ENCODE assay signal across 9 mouse cellular contexts in genomic region chr11:101679907-101680306, GRCm38 (mm10). TPM values are rescaled to one million over a fixed set of nuclear protein-coding genes. Genes with fewer than 3 reads are reported as not detected.
DNase-seq lines count a peak whose midpoint lies in the region; ATAC-seq lines count a peak whose summit lies in the region.
"Had no signal": no experiment of that assay in that cellular context is flagged by ENCODE, and none has a peak within 500 bp of the region (broad histone marks: within the 10 kb centered on the region; RNA-seq: fewer than 3 reads in every experiment).

No protein-coding gene starts in this region.

- no peaks in the 10 kb centered on the region for H3K36me3 ChIP-seq in midbrain, embryonic 12.5 days
- no peaks in the 10 kb centered on the region for H3K36me3 ChIP-seq in midbrain, embryonic 13.5 days
- H3K36me3 ChIP-seq: limb, embryonic 15.5 days had no signal

- H3K27ac ChIP-seq in midbrain, embryonic 12.5 days (replicated peaks): peak overlapping the region; percentile 25; the same call in 1 of the 2 replicates
- no peak overlapping the region for H3K27ac ChIP-seq in midbrain, embryonic 13.5 days
- H3K27ac ChIP-seq: limb, embryonic 15.5 days had no signal

- no peak for ATAC-seq in midbrain, embryonic 12.5 days (ENCODE audit: low FRiP score, low read depth)
- no peak for ATAC-seq in midbrain, embryonic 13.5 days
- ATAC-seq in frontal cortex, adult (ENCODE audit: low TSS enrichment): no peak

- peaks cover 9% of the 10 kb centered on the region; the same call in 1 of the 2 replicates for H3K4me1 ChIP-seq in midbrain, embryonic 12.5 days
- peaks cover 9% of the 10 kb centered on the region for H3K4me1 ChIP-seq in midbrain, embryonic 13.5 days (replicated peaks)

- DNase-seq in adrenal gland, postnatal 14 days: peak; percentile 34
- no peak for DNase-seq in adrenal gland, adult 8-10 months
- peak; percentile 44 for DNase-seq in kidney, postnatal 10 days
- no peak for DNase-seq in right cerebral cortex, adult 2 months (ENCODE audit: low spot score in 2 of 2)
- DNase-seq in embryo, embryonic 10.5 days (ENCODE audit: low spot score): no peak

- no peaks in the 10 kb centered on the region for H3K27me3 ChIP-seq in midbrain, embryonic 12.5 days
- H3K27me3 ChIP-seq in midbrain, embryonic 13.5 days: no peaks in the 10 kb centered on the region
- H3K27me3 ChIP-seq: limb, embryonic 15.5 days had no signal

- H3K4me2 ChIP-seq in midbrain, embryonic 12.5 days (replicated peaks): no peak overlapping the region
- no peak overlapping the region for H3K4me2 ChIP-seq in midbrain, embryonic 13.5 days (replicated peaks)
- H3K4me2 ChIP-seq: limb, embryonic 15.5 days had no signal

- no peaks in the 10 kb centered on the region for H3K9me3 ChIP-seq in midbrain, embryonic 12.5 days
- H3K9me3 ChIP-seq in midbrain, embryonic 13.5 days: no peaks in the 10 kb centered on the region
- H3K9me3 ChIP-seq: limb, embryonic 15.5 days had no signal

- H3K4me3 ChIP-seq in midbrain, embryonic 12.5 days: no peak overlapping the region
- no peak overlapping the region for H3K4me3 ChIP-seq in midbrain, embryonic 13.5 days (replicated peaks)
- H3K4me3 ChIP-seq: limb, embryonic 15.5 days had no signal

- 58% methylated on average over 6 of the region's 7 CpGs for WGBS in midbrain, embryonic 12.5 days
- 67% methylated on average over 5 of the region's 7 CpGs for WGBS in midbrain, embryonic 13.5 days

- peak overlapping the region; percentile 24; the same call in 1 of the 2 replicates for H3K9ac ChIP-seq in midbrain, embryonic 12.5 days (replicated peaks)
- H3K9ac ChIP-seq in midbrain, embryonic 13.5 days (replicated peaks): no peak overlapping the region
- H3K9ac ChIP-seq: limb, embryonic 15.5 days had no signal

RNA-seq across cellular contexts. Expression of gene Arl4d, which starts 14.6 kb away (rescaled TPM):
- total RNA-seq in adrenal gland, postnatal 14 days (2021): 12.6 and 15.6 TPM in 2 replicates
- total RNA-seq in adrenal gland, adult 8-10 months (2022): 10 to 100 TPM; 12.5 to 22.1 (median 16.4) TPM
- polyA plus RNA-seq in midbrain, embryonic 12.5 days (2016; fragmentation: Nextera tagmentation; extraction: Ambion mirVana): 6.5 and 8.4 TPM in 2 replicates
- polyA plus RNA-seq in midbrain, embryonic 13.5 days (2015; fragmentation: Nextera tagmentation; extraction: Ambion mirVana): 5.1 and 8.4 TPM in 2 replicates

RNA-seq across cellular contexts. Expression of gene Dhx8, which starts 52.8 kb away (rescaled TPM):
- total RNA-seq in adrenal gland, postnatal 14 days (2021): 24.6 and 27.8 TPM in 2 replicates
- total RNA-seq in adrenal gland, adult 8-10 months (2022): 10 to 100 TPM; 25.0 to 30.3 (median 28.0) TPM
- 46.9 and 48.0 TPM in 2 replicates for polyA plus RNA-seq in midbrain, embryonic 12.5 days (2016; fragmentation: Nextera tagmentation; extraction: Ambion mirVana)
- polyA plus RNA-seq in midbrain, embryonic 13.5 days (2015; fragmentation: Nextera tagmentation; extraction: Ambion mirVana): 39.0 and 41.4 TPM in 2 replicates

RNA-seq across cellular contexts. Expression of gene Rdm1, which starts 52.9 kb away (rescaled TPM):
- total RNA-seq in adrenal gland, postnatal 14 days (2021): 22.9 and 26.6 TPM in 2 replicates
- 10 to 100 TPM; 30.5 to 45.6 (median 33.6) TPM for total RNA-seq in adrenal gland, adult 8-10 months (2022)
- polyA plus RNA-seq in midbrain, embryonic 12.5 days (2016; fragmentation: Nextera tagmentation; extraction: Ambion mirVana): 41.9 and 48.9 TPM in 2 replicates
- polyA plus RNA-seq in midbrain, embryonic 13.5 days (2015; fragmentation: Nextera tagmentation; extraction: Ambion mirVana): 21.7 and 24.8 TPM in 2 replicates

Comparison
In these comparisons a context has a peak if more than half of its experiments do, and no peak if none do; other contexts are left out.
1. DNase-seq: peak in adrenal gland, postnatal 14 days (single experiment) and kidney, postnatal 10 days (single experiment); none in adrenal gland, adult 8-10 months (single experiment), right cerebral cortex, adult 2 months (0 of 2) and embryo, embryonic 10.5 days (single experiment).